Mouse (Mus musculus): ENCODE measurements at regions not wholly inside any gene's neighbourhood (a gene's known extent, or its start where the extent isn't known, plus 50 kb on each side); places are given as distances from the start of the nearest gene placed in this dataset.

- Histone ChIP-seq H3K4me3 (ENCODE audit: low read length) (no peak overlapping the region), H3K4me2 (replicated peaks; ENCODE audit: low read depth, low read length) (no peak overlapping the region), H3K4me1 (ENCODE audit: insufficient read depth, low read length) (no peaks in the 10 kb centered on the region), H3K27me3 (ENCODE audit: insufficient read depth, low read length) (no peaks in the 10 kb centered on the region), H3K36me3 (ENCODE audit: insufficient read depth, low read length) (no peaks in the 10 kb centered on the region), H3K27ac (ENCODE audit: low read length) (no peak overlapping the region), H3K9me3 (ENCODE audit: low read length) (no peaks in the 10 kb centered on the region), H3K9ac (replicated peaks; ENCODE audit: low read length) (no peak overlapping the region)
- no peak for ATAC-seq (ENCODE audit: low FRiP score, low TSS enrichment)
- 68% methylated on average over 2 of the region's 2 CpGs for WGBS
Observed at GRCm38 (mm10) chr2:146744396-146744795, 111.3 kb upstream of the Kiz start.

GRCm38 (mm10) chr2:146745012-146745682 is 110.5 kb upstream of the Kiz start:
- H3K27ac ChIP-seq (ENCODE audit: low read length), result no peak overlapping the region
- 82% methylated on average over 18 of the region's 18 CpGs for WGBS
- H3K9ac ChIP-seq (replicated peaks; ENCODE audit: low read length), result no peak overlapping the region
- H3K4me1 ChIP-seq (ENCODE audit: insufficient read depth, low read length), result no peaks in the 10 kb centered on the region
- no peaks in the 10 kb centered on the region for H3K9me3 ChIP-seq (ENCODE audit: low read length)
- no peak overlapping the region for H3K4me3 ChIP-seq (ENCODE audit: low read length)
- no peaks in the 10 kb centered on the region for H3K27me3 ChIP-seq (ENCODE audit: insufficient read depth, low read length)
- no peaks in the 10 kb centered on the region for H3K36me3 ChIP-seq (ENCODE audit: insufficient read depth, low read length)
- no peak overlapping the region for H3K4me2 ChIP-seq (replicated peaks; ENCODE audit: low read depth, low read length)
- no peak for ATAC-seq (ENCODE audit: low FRiP score, low TSS enrichment)

- no peaks in the 10 kb centered on the region for H3K4me1 ChIP-seq (ENCODE audit: insufficient read depth, low read length)
- no peak overlapping the region for H3K4me2 ChIP-seq (replicated peaks; ENCODE audit: low read depth, low read length)
- no peaks in the 10 kb centered on the region for H3K36me3 ChIP-seq (ENCODE audit: insufficient read depth, low read length)
- 73% methylated on average over 12 of the region's 12 CpGs for WGBS
- H3K27ac ChIP-seq (ENCODE audit: low read length), result no peak overlapping the region
- H3K4me3 ChIP-seq (ENCODE audit: low read length), result no peak overlapping the region
- H3K27me3 ChIP-seq (ENCODE audit: insufficient read depth, low read length), result no peaks in the 10 kb centered on the region
- no peak overlapping the region for H3K9ac ChIP-seq (replicated peaks; ENCODE audit: low read length)
- H3K9me3 ChIP-seq (ENCODE audit: low read length), result no peaks in the 10 kb centered on the region
- no peak for ATAC-seq (ENCODE audit: low FRiP score, low TSS enrichment)
Observed at GRCm38 (mm10) chr2:146745683-146746047, 110.0 kb upstream of the Kiz start.

- Histone ChIP-seq H3K9ac (replicated peaks; ENCODE audit: low read length) (no peak overlapping the region), H3K36me3 (ENCODE audit: insufficient read depth, low read length) (no peaks in the 10 kb centered on the region), H3K4me3 (ENCODE audit: low read length) (no peak overlapping the region), H3K27ac (ENCODE audit: low read length) (no peak overlapping the region), H3K9me3 (ENCODE audit: low read length) (no peaks in the 10 kb centered on the region), H3K27me3 (ENCODE audit: insufficient read depth, low read length) (no peaks in the 10 kb centered on the region), H3K4me2 (replicated peaks; ENCODE audit: low read depth, low read length) (no peak overlapping the region), H3K4me1 (ENCODE audit: insufficient read depth, low read length) (no peaks in the 10 kb centered on the region)
- ATAC-seq (ENCODE audit: low FRiP score, low TSS enrichment), result no peak
- WGBS, result 34% methylated on average over 2 of the region's 2 CpGs
Observed at GRCm38 (mm10) chr2:146753988-146754387, 101.7 kb upstream of the Kiz start.

GRCm38 (mm10) chr2:146763522-146764144 is 92.0 kb upstream of the Kiz start:
- H3K9me3 ChIP-seq (ENCODE audit: low read length), result no peaks in the 10 kb centered on the region
- no peak for ATAC-seq (ENCODE audit: low FRiP score, low TSS enrichment)
- H3K4me2 ChIP-seq (replicated peaks; ENCODE audit: low read depth, low read length), result no peak overlapping the region
- H3K4me1 ChIP-seq (ENCODE audit: insufficient read depth, low read length), result no peaks in the 10 kb centered on the region
- no peak overlapping the region for H3K27ac ChIP-seq (ENCODE audit: low read length)
- no peaks in the 10 kb centered on the region for H3K36me3 ChIP-seq (ENCODE audit: insufficient read depth, low read length)
- no peaks in the 10 kb centered on the region for H3K27me3 ChIP-seq (ENCODE audit: insufficient read depth, low read length)
- no peak overlapping the region for H3K4me3 ChIP-seq (ENCODE audit: low read length)
- WGBS, result 65% methylated on average over 18 of the region's 18 CpGs
- no peak overlapping the region for H3K9ac ChIP-seq (replicated peaks; ENCODE audit: low read length)

GRCm38 (mm10) chr2:146764313-146765255 is 91.1 kb upstream of the Kiz start:
- Histone ChIP-seq H3K36me3 (ENCODE audit: insufficient read depth, low read length) (no peaks in the 10 kb centered on the region), H3K9ac (replicated peaks; ENCODE audit: low read length) (no peak overlapping the region), H3K4me3 (ENCODE audit: low read length) (no peak overlapping the region), H3K27ac (ENCODE audit: low read length) (no peak overlapping the region), H3K4me2 (replicated peaks; ENCODE audit: low read depth, low read length) (no peak overlapping the region), H3K4me1 (ENCODE audit: insufficient read depth, low read length) (no peaks in the 10 kb centered on the region), H3K27me3 (ENCODE audit: insufficient read depth, low read length) (no peaks in the 10 kb centered on the region), H3K9me3 (ENCODE audit: low read length) (no peaks in the 10 kb centered on the region)
- no peak for ATAC-seq (ENCODE audit: low FRiP score, low TSS enrichment)
- 66% methylated on average over 12 of the region's 12 CpGs for WGBS

- no peaks in the 10 kb centered on the region for H3K9me3 ChIP-seq (ENCODE audit: low read length)
- ATAC-seq (ENCODE audit: low FRiP score, low TSS enrichment), result no peak
- no peaks in the 10 kb centered on the region for H3K27me3 ChIP-seq (ENCODE audit: insufficient read depth, low read length)
- H3K4me3 ChIP-seq (ENCODE audit: low read length), result no peak overlapping the region
- H3K4me1 ChIP-seq (ENCODE audit: insufficient read depth, low read length), result no peaks in the 10 kb centered on the region
- H3K9ac ChIP-seq (replicated peaks; ENCODE audit: low read length), result no peak overlapping the region
- H3K27ac ChIP-seq (ENCODE audit: low read length), result no peak overlapping the region
- WGBS, result 42% methylated on average over 2 of the region's 2 CpGs
- no peak overlapping the region for H3K4me2 ChIP-seq (replicated peaks; ENCODE audit: low read depth, low read length)
- H3K36me3 ChIP-seq (ENCODE audit: insufficient read depth, low read length), result no peaks in the 10 kb centered on the region
Observed at GRCm38 (mm10) chr2:146774876-146775275, 80.8 kb upstream of the Kiz start.

- no peak overlapping the region for H3K4me3 ChIP-seq (ENCODE audit: low read length)
- no peak overlapping the region for H3K27ac ChIP-seq (ENCODE audit: low read length)
- 30% methylated on average over 11 of the region's 11 CpGs for WGBS
- H3K4me1 ChIP-seq (ENCODE audit: insufficient read depth, low read length), result no peaks in the 10 kb centered on the region
- no peak overlapping the region for H3K9ac ChIP-seq (replicated peaks; ENCODE audit: low read length)
- no peak for ATAC-seq (ENCODE audit: low FRiP score, low TSS enrichment)
- no peak overlapping the region for H3K4me2 ChIP-seq (replicated peaks; ENCODE audit: low read depth, low read length)
- no peaks in the 10 kb centered on the region for H3K27me3 ChIP-seq (ENCODE audit: insufficient read depth, low read length)
- H3K36me3 ChIP-seq (ENCODE audit: insufficient read depth, low read length), result no peaks in the 10 kb centered on the region
- H3K9me3 ChIP-seq (ENCODE audit: low read length), result no peaks in the 10 kb centered on the region
Observed at GRCm38 (mm10) chr2:146787132-146787810, 68.4 kb upstream of the Kiz start.

- no peaks in the 10 kb centered on the region for H3K36me3 ChIP-seq (ENCODE audit: insufficient read depth, low read length)
- 74% methylated on average over 5 of the region's 5 CpGs for WGBS
- H3K9ac ChIP-seq (replicated peaks; ENCODE audit: low read length), result no peak overlapping the region
- no peaks in the 10 kb centered on the region for H3K9me3 ChIP-seq (ENCODE audit: low read length)
- H3K4me2 ChIP-seq (replicated peaks; ENCODE audit: low read depth, low read length), result no peak overlapping the region
- ATAC-seq (ENCODE audit: low FRiP score, low TSS enrichment), result no peak
- no peaks in the 10 kb centered on the region for H3K4me1 ChIP-seq (ENCODE audit: insufficient read depth, low read length)
- no peak overlapping the region for H3K4me3 ChIP-seq (ENCODE audit: low read length)
- H3K27ac ChIP-seq (ENCODE audit: low read length), result no peak overlapping the region
- H3K27me3 ChIP-seq (ENCODE audit: insufficient read depth, low read length), result no peaks in the 10 kb centered on the region
Observed at GRCm38 (mm10) chr2:146787811-146788455, 67.7 kb upstream of the Kiz start.

All from kidney, embryonic 16.5 days (tissue).